In the genomic region with DNA sequence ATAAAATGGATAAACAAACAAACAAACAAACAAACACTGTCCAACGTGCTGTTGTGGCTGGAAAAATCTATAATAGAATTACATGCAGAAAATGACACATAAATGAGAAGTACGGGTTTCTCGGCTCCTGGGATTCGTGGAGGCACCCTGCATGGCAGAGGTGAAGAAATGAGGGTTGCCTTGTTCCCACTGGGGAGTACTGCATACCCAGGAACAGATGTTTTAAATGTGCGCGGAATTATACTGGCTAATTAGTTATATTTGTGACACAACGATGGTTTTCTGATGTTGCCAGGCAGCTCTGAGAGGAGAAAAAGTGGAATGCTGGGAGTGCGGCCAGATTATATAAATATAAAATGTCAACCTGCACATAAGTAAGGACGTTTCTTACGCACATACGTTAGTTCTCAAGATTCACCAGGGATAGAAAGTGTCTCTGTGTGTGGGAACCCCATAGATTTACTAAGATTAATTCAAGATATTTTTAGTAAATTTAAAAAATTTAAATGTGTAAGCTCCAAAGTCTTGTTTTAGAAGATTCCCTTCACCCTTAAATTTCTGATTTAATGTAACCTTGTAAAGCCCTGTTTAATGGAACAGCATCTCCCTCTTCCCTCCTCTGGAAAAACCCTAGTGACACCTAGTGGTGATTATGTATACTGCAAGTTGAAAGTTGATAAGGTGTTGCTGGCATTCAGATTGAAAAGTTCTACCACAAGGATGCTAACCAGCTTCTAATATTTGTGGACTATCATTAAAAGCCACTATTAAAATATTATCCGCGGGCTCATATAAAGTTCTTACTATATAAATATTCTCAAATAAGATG, we compare ENCODE assay signal across 8 mouse cellular contexts. TPM values are rescaled to one million over a fixed set of nuclear protein-coding genes. Genes with fewer than 3 reads are reported as not detected.
DNase-seq lines count a peak whose midpoint lies in the region; ATAC-seq and TF ChIP-seq lines count a peak whose summit lies in the region.

No protein-coding gene starts in this region.

- H3K4me1 ChIP-seq in forebrain, embryonic 14.5 days (ENCODE audit: control insufficient read depth, insufficient read depth, low read length), result no peaks in the 10 kb centered on the region
- H3K4me1 ChIP-seq in forebrain, embryonic 11.5 days (replicated peaks; ENCODE audit: control insufficient read depth, insufficient read depth, low read length), result no peaks in the 10 kb centered on the region
- no peaks in the 10 kb centered on the region for H3K4me1 ChIP-seq in midbrain, embryonic 11.5 days (ENCODE audit: control insufficient read depth, insufficient read depth, low read length)
- no peaks in the 10 kb centered on the region for H3K4me1 ChIP-seq in midbrain, embryonic 10.5 days
- H3K4me1 ChIP-seq in forebrain, embryonic 16.5 days (replicated peaks; ENCODE audit: control insufficient read depth, insufficient read depth, low read length), result no peaks in the 10 kb centered on the region
- H3K4me1 ChIP-seq in midbrain, postnatal 0 days (ENCODE audit: insufficient read depth, low read length), result no peaks in the 10 kb centered on the region

- no peak overlapping the region for H3K4me2 ChIP-seq in forebrain, embryonic 14.5 days (ENCODE audit: low read length)
- no peak overlapping the region for H3K4me2 ChIP-seq in forebrain, embryonic 11.5 days (ENCODE audit: low read depth, low read length, severe bottlenecking)
- H3K4me2 ChIP-seq in midbrain, embryonic 11.5 days, result no peak overlapping the region
- H3K4me2 ChIP-seq in forebrain, embryonic 16.5 days (ENCODE audit: low read length), result no peak overlapping the region
- H3K4me2 ChIP-seq in midbrain, postnatal 0 days (ENCODE audit: low read depth, low read length, poor library complexity, severe bottlenecking), result no peak overlapping the region

- H3K27ac ChIP-seq in forebrain, embryonic 14.5 days (ENCODE audit: low read depth, low read length), result no peak overlapping the region
- no peak overlapping the region for H3K27ac ChIP-seq in forebrain, embryonic 11.5 days (ENCODE audit: low read depth, low read length)
- no peak overlapping the region for H3K27ac ChIP-seq in midbrain, embryonic 11.5 days (ENCODE audit: low read depth, low read length)
- no peak overlapping the region for H3K27ac ChIP-seq in midbrain, embryonic 10.5 days (replicated peaks)
- no peak overlapping the region for H3K27ac ChIP-seq in forebrain, embryonic 16.5 days (ENCODE audit: low read length)
- H3K27ac ChIP-seq in midbrain, postnatal 0 days (ENCODE audit: low read depth, low read length), result no peak overlapping the region

- H3K9me3 ChIP-seq in forebrain, embryonic 14.5 days (replicated peaks; ENCODE audit: control insufficient read depth, low read length), result no peaks in the 10 kb centered on the region
- no peaks in the 10 kb centered on the region for H3K9me3 ChIP-seq in forebrain, embryonic 11.5 days (ENCODE audit: control insufficient read depth, low read length)
- H3K9me3 ChIP-seq in midbrain, embryonic 11.5 days (ENCODE audit: control insufficient read depth, low read length), result no peaks in the 10 kb centered on the region
- H3K9me3 ChIP-seq in midbrain, embryonic 10.5 days (replicated peaks), result no peaks in the 10 kb centered on the region
- H3K9me3 ChIP-seq in forebrain, embryonic 16.5 days (ENCODE audit: control insufficient read depth, low read length), result no peaks in the 10 kb centered on the region
- no peaks in the 10 kb centered on the region for H3K9me3 ChIP-seq in midbrain, postnatal 0 days (ENCODE audit: low read length)

- peak; percentile 88 for DNase-seq in forebrain, embryonic 14.5 days (ENCODE audit: low spot score)
- no peak for DNase-seq in forebrain, embryonic 11.5 days (ENCODE audit: low spot score)
- peak; percentile 90 for DNase-seq in midbrain, embryonic 11.5 days (ENCODE audit: low spot score, missing footprints)
- DNase-seq in midbrain, embryonic 10.5 days (ENCODE audit: low spot score), result no peak
- peak; percentile 72 for DNase-seq in R1 (ENCODE audit: low read depth, low spot score)
- peak; percentile 84 for DNase-seq in midbrain, postnatal 0 days (ENCODE audit: low spot score)
- DNase-seq in kidney, adult 18-20 months, result no peak

- no peaks in the 10 kb centered on the region for H3K36me3 ChIP-seq in forebrain, embryonic 14.5 days (ENCODE audit: control insufficient read depth, insufficient read depth, low read length)
- no peaks in the 10 kb centered on the region for H3K36me3 ChIP-seq in forebrain, embryonic 11.5 days (ENCODE audit: control insufficient read depth, insufficient read depth, low read length)
- no peaks in the 10 kb centered on the region for H3K36me3 ChIP-seq in midbrain, embryonic 11.5 days (ENCODE audit: control insufficient read depth, insufficient read depth, low read length)
- H3K36me3 ChIP-seq in midbrain, embryonic 10.5 days, result no peaks in the 10 kb centered on the region
- no peaks in the 10 kb centered on the region for H3K36me3 ChIP-seq in forebrain, embryonic 16.5 days (ENCODE audit: control insufficient read depth, insufficient read depth)
- no peaks in the 10 kb centered on the region for H3K36me3 ChIP-seq in midbrain, postnatal 0 days (ENCODE audit: insufficient read depth, low read length)

- no peaks in the 10 kb centered on the region for H3K27me3 ChIP-seq in forebrain, embryonic 14.5 days (replicated peaks; ENCODE audit: control insufficient read depth, insufficient read depth, low read length)
- H3K27me3 ChIP-seq in forebrain, embryonic 11.5 days (ENCODE audit: control insufficient read depth, insufficient read depth, low read length), result no peaks in the 10 kb centered on the region
- H3K27me3 ChIP-seq in midbrain, embryonic 11.5 days (ENCODE audit: control insufficient read depth, insufficient read depth, low read length), result no peaks in the 10 kb centered on the region
- H3K27me3 ChIP-seq in midbrain, embryonic 10.5 days (ENCODE audit: low read depth, poor library complexity, severe bottlenecking), result no peaks in the 10 kb centered on the region
- H3K27me3 ChIP-seq in forebrain, embryonic 16.5 days (replicated peaks; ENCODE audit: control insufficient read depth, insufficient read depth, low read length), result no peaks in the 10 kb centered on the region
- H3K27me3 ChIP-seq in midbrain, postnatal 0 days (ENCODE audit: insufficient read depth, low read length), result no peaks in the 10 kb centered on the region

- no peak overlapping the region for H3K4me3 ChIP-seq in forebrain, embryonic 14.5 days (ENCODE audit: low read depth, low read length)
- no peak overlapping the region for H3K4me3 ChIP-seq in forebrain, embryonic 11.5 days (ENCODE audit: low read depth, low read length)
- H3K4me3 ChIP-seq in midbrain, embryonic 11.5 days (ENCODE audit: low read depth, low read length), result no peak overlapping the region
- H3K4me3 ChIP-seq in midbrain, embryonic 10.5 days, result no peak overlapping the region
- no peak overlapping the region for H3K4me3 ChIP-seq in forebrain, embryonic 16.5 days (replicated peaks; ENCODE audit: low read length)
- no peak overlapping the region for H3K4me3 ChIP-seq in midbrain, postnatal 0 days (ENCODE audit: low read depth, low read length)

- peak; percentile 97 for TF ChIP-seq CTCF in midbrain, postnatal 0 days (IDR thresholded peaks at IDR 0.05)

- 69% methylated on average over 13 of the region's 13 CpGs for WGBS in forebrain, embryonic 14.5 days
- WGBS in forebrain, embryonic 11.5 days, result 72% methylated on average over 13 of the region's 13 CpGs
- WGBS in midbrain, embryonic 11.5 days, result 70% methylated on average over 13 of the region's 13 CpGs
- 70% methylated on average over 13 of the region's 13 CpGs for WGBS in midbrain, embryonic 10.5 days
- WGBS in forebrain, embryonic 16.5 days, result 61% methylated on average over 13 of the region's 13 CpGs
- WGBS in midbrain, postnatal 0 days, result 65% methylated on average over 13 of the region's 13 CpGs

- H3K9ac ChIP-seq in forebrain, embryonic 14.5 days (ENCODE audit: low read length), result no peak overlapping the region
- H3K9ac ChIP-seq in forebrain, embryonic 11.5 days (ENCODE audit: low read length), result no peak overlapping the region
- no peak overlapping the region for H3K9ac ChIP-seq in midbrain, embryonic 11.5 days (ENCODE audit: low read length)
- H3K9ac ChIP-seq in forebrain, embryonic 16.5 days (replicated peaks; ENCODE audit: low read depth, low read length), result no peak overlapping the region
- no peak overlapping the region for H3K9ac ChIP-seq in midbrain, postnatal 0 days (replicated peaks; ENCODE audit: low read length, poor library complexity, severe bottlenecking)

- peak; percentile 66; the same call in 1 of the 2 replicates for ATAC-seq in forebrain, embryonic 14.5 days
- no peak for ATAC-seq in forebrain, embryonic 11.5 days (replicated peaks; ENCODE audit: low FRiP score)
- ATAC-seq in midbrain, embryonic 11.5 days (ENCODE audit: low FRiP score), result peak; percentile 58; the same call in 1 of the 2 replicates
- peak; percentile 61 for ATAC-seq in forebrain, embryonic 16.5 days
- ATAC-seq in midbrain, postnatal 0 days (ENCODE audit: low FRiP score), result no peak

RNA-seq across cellular contexts. Expression of gene Ipmk, which starts 53.5 kb away (rescaled TPM):
- polyA plus RNA-seq in forebrain, embryonic 14.5 days (2014; fragmentation: Nextera tagmentation; extraction: Ambion mirVana), result 16.2 and 17.7 TPM in 2 replicates
- 25.8 and 26.4 TPM in 2 replicates for polyA plus RNA-seq in forebrain, embryonic 11.5 days (2014; fragmentation: Nextera tagmentation; extraction: Ambion mirVana)
- polyA plus RNA-seq in midbrain, embryonic 11.5 days (2014; fragmentation: Nextera tagmentation; extraction: Ambion mirVana), result 24.8 and 24.9 TPM in 2 replicates
- 19.1 and 20.2 TPM in 2 replicates for polyA plus RNA-seq in midbrain, embryonic 10.5 days (2016; fragmentation: Nextera tagmentation; extraction: Ambion mirVana)
- 18.8 and 20.1 TPM in 2 replicates for polyA plus RNA-seq in forebrain, embryonic 16.5 days (2015; fragmentation: Nextera tagmentation; extraction: Ambion mirVana)
- 21.7 and 28.0 TPM in 2 replicates for total RNA-seq in midbrain, postnatal 0 days (2014; rRNA removed)
- 12.8 and 14.6 TPM in 2 replicates for polyA plus RNA-seq in midbrain, postnatal 0 days (2015; fragmentation: Nextera tagmentation; extraction: Ambion mirVana)

RNA-seq across cellular contexts. Expression of gene Cisd1, which starts 56.3 kb away (rescaled TPM):
- polyA plus RNA-seq in forebrain, embryonic 14.5 days (2014; fragmentation: Nextera tagmentation; extraction: Ambion mirVana), result 259 and 279 TPM in 2 replicates
- 137 and 139 TPM in 2 replicates for polyA plus RNA-seq in forebrain, embryonic 11.5 days (2014; fragmentation: Nextera tagmentation; extraction: Ambion mirVana)
- polyA plus RNA-seq in midbrain, embryonic 11.5 days (2014; fragmentation: Nextera tagmentation; extraction: Ambion mirVana), result 152 and 155 TPM in 2 replicates
- 153 and 154 TPM in 2 replicates for polyA plus RNA-seq in midbrain, embryonic 10.5 days (2016; fragmentation: Nextera tagmentation; extraction: Ambion mirVana)
- polyA plus RNA-seq in forebrain, embryonic 16.5 days (2015; fragmentation: Nextera tagmentation; extraction: Ambion mirVana), result 242 and 252 TPM in 2 replicates
- 92.1 and 121 TPM in 2 replicates for total RNA-seq in midbrain, postnatal 0 days (2014; rRNA removed)
- polyA plus RNA-seq in midbrain, postnatal 0 days (2015; fragmentation: Nextera tagmentation; extraction: Ambion mirVana), result 378 and 395 TPM in 2 replicates

Comparison
In these comparisons a context has a peak if more than half of its experiments do, and no peak if none do; other contexts are left out.
1. ATAC-seq: peak in forebrain, embryonic 14.5 days (single experiment), midbrain, embryonic 11.5 days (single experiment) and forebrain, embryonic 16.5 days (single experiment); none in forebrain, embryonic 11.5 days (single experiment) and midbrain, postnatal 0 days (single experiment).
2. DNase-seq: peak in forebrain, embryonic 14.5 days (single experiment), midbrain, embryonic 11.5 days (single experiment), R1 (single experiment) and midbrain, postnatal 0 days (single experiment); none in forebrain, embryonic 11.5 days (single experiment), midbrain, embryonic 10.5 days (single experiment) and kidney, adult 18-20 months (single experiment).